Mouse (Mus musculus) cerebellum, adult 2 months (tissue): ENCODE data around the gene Usf2.
A peak's percentile ranks its signal among the peaks of the same experiment; 100 is the strongest.

ENCODE experiments used
- CTCF ChIP-seq: fragments of 200-500 bp; IDR thresholded peaks from 2 replicates; pipeline ENCODE4 v1.5.1; 2011; ENCODE audit warnings: low read depth, mild to moderate bottlenecking, control low read depth, low read length, moderate library complexity, borderline replicate concordance; ENCODE audit not compliant: insufficient read depth
- POLR2A ChIP-seq: fragments of 200-500 bp; IDR thresholded peaks from 2 replicates; pipeline ENCODE4 v1.6.1; 2011; ENCODE audit warnings: low read length, control low read depth, borderline replicate concordance; ENCODE audit not compliant: insufficient read depth

DNA sequence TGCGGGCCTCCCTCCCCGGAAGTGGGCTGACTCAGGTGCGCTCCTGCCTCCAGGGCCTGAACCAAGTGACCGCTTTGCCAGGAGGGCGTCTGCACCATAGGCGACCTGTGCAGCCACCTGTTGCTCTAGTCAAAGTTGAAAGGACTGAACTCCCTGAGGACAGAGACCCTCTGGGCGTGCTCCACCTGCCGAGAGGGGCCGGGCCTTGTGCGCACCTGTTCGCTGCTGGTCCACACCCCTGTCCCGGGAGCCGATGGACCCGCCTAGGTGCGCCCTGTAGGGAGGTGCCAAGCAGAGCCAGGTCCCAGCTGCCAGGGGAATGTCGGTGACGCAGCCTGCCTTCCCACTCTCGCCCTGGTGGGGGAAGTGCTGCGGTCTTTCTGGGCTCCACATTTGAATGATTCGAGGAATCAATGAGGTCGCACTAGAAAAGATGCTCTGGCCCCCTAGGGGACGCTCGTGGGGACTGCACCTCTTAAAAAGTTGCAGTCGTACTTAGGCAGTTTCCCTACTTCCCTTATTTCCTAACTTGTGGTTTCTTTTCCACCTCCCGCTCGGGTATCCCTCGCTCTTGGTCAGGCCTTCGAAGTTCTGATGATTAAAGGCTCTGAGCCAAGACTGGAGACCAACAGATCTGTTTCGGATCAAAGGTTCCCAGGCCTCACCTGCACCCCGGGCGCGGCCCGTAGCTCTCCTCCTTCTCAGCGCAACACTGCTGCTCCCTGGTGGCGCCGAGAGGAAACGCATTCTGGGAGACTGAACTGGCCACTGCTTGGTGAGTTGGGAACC is 17.1 kb upstream of the Usf2 start, which contains the start of gene Fam187b:
- peak; percentile 88 for TF ChIP-seq CTCF
- no peak for TF ChIP-seq POLR2A
